Mouse (Mus musculus) MEL (cell line): ENCODE data around the gene Dlg2.

Experiments used
- CTCF ChIP-seq, 3 experiments: IDR thresholded peaks in 2 of 3; conservative IDR thresholded peaks in 1 of 3; 2 replicates each; pipeline ENCODE4 v1.5.1; 2011 to 2012; ENCODE audit warnings: low read length in 3 of 3, low read depth in 2 of 3, mild to moderate bottlenecking in 2 of 3, improper control_type of control experiment in 1 of 3, inconsistent platforms in 1 of 3, mixed read lengths in 1 of 3, moderate library complexity in 1 of 3; ENCODE audit not compliant: control insufficient read depth in 1 of 3, insufficient read depth in 1 of 3, poor library complexity in 1 of 3, severe bottlenecking in 1 of 3
- MAFK ChIP-seq: IDR thresholded peaks from 2 replicates; pipeline ENCODE4 v1.6.1; 2011; ENCODE audit warnings: low read depth, mild to moderate bottlenecking, low read length, improper control_type of control experiment, borderline replicate concordance
- NRF1 ChIP-seq: IDR thresholded peaks from 2 replicates; pipeline ENCODE4 v1.6.1; 2014; ENCODE audit warnings: low read depth, mild to moderate bottlenecking, inconsistent platforms, low read length, improper control_type of control experiment, moderate library complexity; ENCODE audit not compliant: poor library complexity, insufficient read depth, severe bottlenecking
- POLR2A ChIP-seq, 2 experiments: IDR thresholded peaks; 2 replicates each; pipeline ENCODE4 v1.6.1; 2011 to 2012; ENCODE audit warnings: low read length in 2 of 2, mild to moderate bottlenecking in 2 of 2, control low read depth in 1 of 2, improper control_type of control experiment in 1 of 2, low read depth in 1 of 2, moderate library complexity in 1 of 2; ENCODE audit not compliant: control insufficient read depth in 1 of 2, insufficient read depth in 1 of 2, poor library complexity in 1 of 2
- TAL1 ChIP-seq: IDR thresholded peaks from 2 replicates; pipeline ENCODE4 v1.6.1; 2012; ENCODE audit warnings: mild to moderate bottlenecking, inconsistent platforms, low read length, moderate library complexity, mixed read lengths
- TCF12 ChIP-seq: IDR thresholded peaks from 2 replicates; pipeline ENCODE4 v1.6.1; 2014; ENCODE audit warnings: low read depth, mild to moderate bottlenecking, inconsistent platforms, low read length, improper control_type of control experiment, moderate library complexity
- USF1 ChIP-seq: IDR thresholded peaks from 2 replicates; pipeline ENCODE4 v1.6.1; 2014; ENCODE audit warnings: low read depth, mild to moderate bottlenecking, inconsistent platforms, low read length, improper control_type of control experiment, moderate library complexity

DNA sequence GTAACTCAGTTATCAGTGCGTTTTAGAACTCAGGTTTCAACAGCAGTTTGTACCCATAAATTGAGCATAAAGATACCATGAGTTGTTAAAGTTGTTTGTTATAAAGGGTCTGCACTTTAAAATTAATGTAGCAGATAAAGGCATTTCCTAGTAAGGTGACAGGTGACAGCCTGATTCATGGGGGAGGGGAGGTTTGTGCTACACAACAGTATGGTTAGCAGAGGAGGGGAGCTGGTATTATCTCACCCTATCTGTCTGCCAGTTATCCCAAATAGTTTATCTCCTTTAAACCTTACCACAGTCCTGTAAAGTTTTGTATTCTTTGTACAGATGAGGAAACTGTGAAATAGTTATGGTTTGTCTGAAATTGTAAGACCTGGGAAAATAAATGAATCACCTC, 111.8 kb downstream of the Dlg2 start:
- no peak for TF ChIP-seq TCF12
- no peak for TF ChIP-seq NRF1
- no peak for TF ChIP-seq POLR2A (IDR thresholded peaks at IDR 0.05; ENCODE audit: control insufficient read depth in 1 of 2, insufficient read depth in 1 of 2, low read depth in 1 of 2, low read length in 2 of 2, poor library complexity in 1 of 2)
- TF ChIP-seq CTCF (IDR thresholded peaks at IDR 0.05 in 2 of 3, conservative IDR thresholded peaks at IDR 0.05 in 1 of 3; ENCODE audit: control insufficient read depth in 1 of 3, insufficient read depth in 1 of 3, low read depth in 2 of 3, low read length in 3 of 3, poor library complexity in 1 of 3, severe bottlenecking in 1 of 3) = no peak
- TF ChIP-seq MAFK = no peak
- TF ChIP-seq USF1 = no peak
- no peak for TF ChIP-seq TAL1
